Mouse (Mus musculus) frontal cortex, postnatal 36 days (tissue): ENCODE data around the gene Cd7.
"Not testable (repeated sequence)": the region's sequence is repeated elsewhere in the genome, so short reads cannot be mapped to it uniquely, and the experiment has no call there.

Experiments used
- DNase-seq, 2 experiments: peaks; one replicate each; pipeline ENCODE4 v3.0.0; 2022; ENCODE audit warnings: low spot score in 2 of 2

Cd7 gene

GRCm38 (mm10) chr11:121039302-121039701 lies at the start of gene Cd7:
TSS of gene Cd7 (minus strand) at chr11:121039418.
- DNase-seq, result no peak

- no peak for DNase-seq
Measured at GRCm38 (mm10) chr11:121088997-121089396, 49.8 kb upstream of the Cd7 start.

- DNase-seq, result no peak
Measured at GRCm38 (mm10) chr11:121086296-121086695, 47.1 kb upstream of the Cd7 start.

- DNase-seq, result no peak
Measured at GRCm38 (mm10) chr11:121085181-121085580, 46.0 kb upstream of the Cd7 start.

GRCm38 (mm10) chr11:121082857-121083500 lies 43.8 kb upstream of the Cd7 start:
- no peak for DNase-seq

GRCm38 (mm10) chr11:121082250-121082649 lies 43.0 kb upstream of the Cd7 start:
- DNase-seq, result no peak

GRCm38 (mm10) chr11:121081120-121081519 lies 41.9 kb upstream of the Cd7 start, which contains the start of gene Sectm1a:
TSS of gene Sectm1a (minus strand) at chr11:121081220.
- DNase-seq, result no peak

- DNase-seq, result no peak
Measured at GRCm38 (mm10) chr11:121080330-121080729, 41.1 kb upstream of the Cd7 start.

GRCm38 (mm10) chr11:121075655-121076054 lies 36.4 kb upstream of the Cd7 start:
- DNase-seq, result no peak

GRCm38 (mm10) chr11:121069662-121070061 lies 30.4 kb upstream of the Cd7 start:
- not testable (repeated sequence) for DNase-seq

GRCm38 (mm10) chr11:121067895-121068294 lies 28.7 kb upstream of the Cd7 start:
- no peak for DNase-seq

GRCm38 (mm10) chr11:121064197-121064596 lies 25.0 kb upstream of the Cd7 start:
- DNase-seq, result no peak

- DNase-seq, result no peak
Measured at GRCm38 (mm10) chr11:121063379-121063778, 24.2 kb upstream of the Cd7 start, which contains the start of gene Sectm1b. TSS of gene Sectm1b (minus strand) at chr11:121063569.

- peak in 1 of 2 experiments; percentile 13 for DNase-seq
Measured at GRCm38 (mm10) chr11:121061615-121062014, 22.4 kb upstream of the Cd7 start.

- not testable (repeated sequence) for DNase-seq
Measured at GRCm38 (mm10) chr11:121060401-121061067, 21.3 kb upstream of the Cd7 start.

- DNase-seq, result no peak
Measured at GRCm38 (mm10) chr11:121059471-121059870, 20.3 kb upstream of the Cd7 start.

GRCm38 (mm10) chr11:121058956-121059355 lies 19.7 kb upstream of the Cd7 start:
- no peak for DNase-seq

- no peak for DNase-seq
Measured at GRCm38 (mm10) chr11:121058122-121058521, 18.9 kb upstream of the Cd7 start.

- DNase-seq, result no peak
Measured at GRCm38 (mm10) chr11:121056536-121057236, 17.5 kb upstream of the Cd7 start.

- DNase-seq, result peak; percentile 72 to 84
Measured at GRCm38 (mm10) chr11:121053536-121053935, 14.3 kb upstream of the Cd7 start.

- DNase-seq, result no peak
Measured at GRCm38 (mm10) chr11:121052387-121052786, 13.2 kb upstream of the Cd7 start.

- no peak for DNase-seq
Measured at GRCm38 (mm10) chr11:121051793-121052192, 12.6 kb upstream of the Cd7 start.

- no peak for DNase-seq
Measured at GRCm38 (mm10) chr11:121049840-121050239, 10.6 kb upstream of the Cd7 start.
